Mouse (Mus musculus): ENCODE measurements around the gene 2610507B11Rik. TPM values are rescaled to one million over a fixed set of nuclear protein-coding genes. Genes with fewer than 3 reads are reported as not detected.

The 2610507B11Rik gene
- polyA plus RNA-seq (2016; fragmentation: Nextera tagmentation; extraction: Ambion mirVana): 69.3 and 76.7 TPM in 2 replicates

DNA sequence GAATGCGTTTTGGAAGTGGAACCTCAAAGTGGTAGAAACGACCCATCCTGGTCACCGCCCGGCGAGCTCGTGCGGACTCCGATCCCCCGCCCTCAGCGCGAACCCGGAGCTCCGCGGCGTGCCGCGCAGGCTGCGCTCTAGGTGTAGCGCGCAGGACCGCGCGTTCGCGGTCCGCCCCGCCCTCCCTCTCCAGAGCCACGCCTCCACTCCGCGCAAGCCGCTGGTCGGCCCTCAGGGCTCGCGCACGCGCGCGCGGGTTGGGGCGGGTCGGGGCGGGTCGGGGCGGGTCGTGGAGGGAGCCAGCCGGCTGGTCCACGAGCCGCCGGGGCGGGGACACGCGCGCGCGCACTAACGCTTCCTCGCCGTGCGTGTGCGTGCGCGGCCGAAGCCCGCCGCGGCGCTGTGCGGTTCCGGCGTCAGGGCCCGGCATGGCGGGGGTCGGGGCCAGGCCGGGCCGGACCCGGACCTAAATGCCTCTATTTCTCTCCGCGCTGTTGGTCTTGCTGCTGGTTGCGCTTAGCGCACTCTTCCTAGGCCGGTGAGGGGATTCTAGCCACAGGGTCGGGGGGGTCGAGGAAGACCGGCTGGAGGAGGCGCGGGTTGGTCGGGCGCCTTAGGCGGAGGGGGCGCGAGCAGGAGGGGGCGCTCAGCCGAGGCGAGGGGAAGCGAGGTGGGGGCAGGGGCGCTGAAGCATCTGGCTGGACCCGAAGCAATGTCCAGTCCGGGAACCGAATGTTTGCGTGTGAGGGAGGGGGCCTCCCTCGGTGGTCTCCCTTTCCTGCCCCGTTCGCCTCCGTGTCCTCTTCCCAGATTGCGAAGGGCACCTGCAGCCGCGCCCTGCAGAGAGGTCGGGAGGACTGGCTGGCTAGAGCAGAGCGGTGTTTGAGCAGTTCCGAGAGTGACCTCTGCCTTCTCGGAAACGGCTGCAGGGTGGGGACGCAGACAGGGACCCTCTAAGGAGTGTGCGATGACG is at the start of gene 2610507B11Rik:
Gene 2610507B11Rik, plus strand, starts transcription at position 373 of the 973 bp plus-strand sequence.
- peaks cover 12% of the 10 kb centered on the region; the same call in 1 of the 2 replicates for H3K27me3 ChIP-seq (ENCODE audit: insufficient read depth, poor library complexity, severe bottlenecking)
- peak; percentile 96 for DNase-seq (ENCODE audit: low spot score)
- H3K27ac ChIP-seq: peak within 1 kb of the TSS; percentile 94
- peaks cover 36% of the 10 kb centered on the region for H3K36me3 ChIP-seq
- H3K9me3 ChIP-seq: no peaks in the 10 kb centered on the region
- peak within 1 kb of the TSS; percentile 85 for H3K4me3 ChIP-seq
- peaks cover 12% of the 10 kb centered on the region for H3K4me1 ChIP-seq
- WGBS: under 1% methylated on average over 115 of the region's 115 CpGs

DNA sequence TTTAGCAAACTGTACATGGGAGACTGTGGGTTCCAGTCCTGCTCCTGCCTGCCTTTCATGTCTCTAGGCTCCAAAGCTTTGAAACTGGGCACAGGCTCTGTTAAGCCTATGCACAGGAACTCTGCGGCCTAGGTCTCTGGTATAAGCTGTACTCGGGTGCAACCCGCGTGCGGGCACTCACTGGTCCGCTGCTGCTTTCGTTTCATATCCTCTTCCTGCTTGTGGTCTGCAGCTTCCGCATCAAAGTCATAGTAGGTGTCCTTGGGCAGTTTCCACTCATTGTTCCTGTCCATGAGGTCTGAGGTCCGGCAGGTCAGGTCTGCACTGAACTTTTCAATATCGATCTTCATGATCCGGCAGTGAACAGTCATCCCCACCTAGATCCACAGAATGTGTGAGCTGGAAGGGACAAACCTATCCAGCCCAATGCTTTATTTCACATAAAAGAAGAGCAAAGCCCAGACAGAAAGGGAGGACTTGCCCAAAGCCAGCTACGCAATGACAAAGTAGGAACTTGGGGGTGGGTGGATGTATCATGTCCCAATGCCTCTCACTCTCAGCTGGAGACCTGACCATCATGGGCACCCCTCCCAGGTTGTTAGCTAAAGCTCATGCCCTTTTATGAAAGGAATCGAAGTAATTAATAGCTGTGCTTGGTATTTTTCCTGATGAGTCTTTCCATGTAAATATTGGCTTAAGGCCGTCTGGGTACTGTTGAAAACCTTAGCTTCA is 48.3 kb upstream of the 2610507B11Rik start:
- WGBS: 97% methylated on average over 14 of the region's 14 CpGs

DNA sequence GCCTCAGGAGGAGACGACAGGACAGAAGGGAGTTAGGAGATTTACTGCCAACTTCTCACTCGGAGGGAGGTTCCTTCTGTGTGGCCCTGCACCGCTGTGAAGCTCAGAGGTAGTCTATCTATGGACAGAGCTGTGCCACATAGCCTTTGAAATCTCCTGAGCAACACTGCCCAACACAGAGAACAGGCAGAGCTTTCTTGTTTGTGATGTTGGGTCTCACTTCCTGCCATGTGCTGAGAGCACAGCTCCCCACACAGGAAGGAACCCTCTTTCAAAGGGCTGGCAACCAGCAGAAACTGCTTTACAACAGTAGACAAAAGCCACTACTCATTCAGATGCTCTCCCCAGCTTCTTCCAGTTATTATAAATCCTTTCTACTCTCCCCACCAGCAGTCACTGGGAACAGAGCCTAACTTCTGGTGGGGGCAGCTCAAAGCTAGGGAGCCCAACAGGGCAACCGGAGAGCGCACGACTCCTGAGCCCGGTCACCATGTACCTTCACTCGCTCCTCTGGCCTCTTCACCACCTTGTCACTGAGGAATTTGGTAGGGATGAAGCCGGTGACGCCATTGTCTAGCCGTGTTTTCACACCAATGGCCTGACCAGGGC is 45.7 kb upstream of the 2610507B11Rik start:
- Histone ChIP-seq H3K27me3 (ENCODE audit: insufficient read depth, poor library complexity, severe bottlenecking) (no peaks in the 10 kb centered on the region), H3K4me3 (no peak overlapping the region), H3K27ac (no peak overlapping the region), H3K4me1 (no peaks in the 10 kb centered on the region), H3K9me3 (no peaks in the 10 kb centered on the region), H3K36me3 (peaks cover 99% of the 10 kb centered on the region)
- WGBS: 86% methylated on average over 11 of the region's 11 CpGs
- no peak for DNase-seq (ENCODE audit: low spot score)

More for the DNA sequence above, 48.3 kb upstream of the 2610507B11Rik start:
- Histone ChIP-seq H3K4me1 (no peaks in the 10 kb centered on the region), H3K27me3 (ENCODE audit: insufficient read depth, poor library complexity, severe bottlenecking) (no peaks in the 10 kb centered on the region), H3K36me3 (peaks cover 99% of the 10 kb centered on the region), H3K9me3 (no peaks in the 10 kb centered on the region), H3K27ac (no peak overlapping the region), H3K4me3 (no peak overlapping the region)
- no peak for DNase-seq (ENCODE audit: low spot score)

- no peak for DNase-seq (ENCODE audit: low spot score)
- Histone ChIP-seq H3K36me3 (peaks cover 99% of the 10 kb centered on the region), H3K27me3 (ENCODE audit: insufficient read depth, poor library complexity, severe bottlenecking) (no peaks in the 10 kb centered on the region), H3K9me3 (no peaks in the 10 kb centered on the region), H3K4me3 (no peak overlapping the region), H3K27ac (no peak overlapping the region), H3K4me1 (no peaks in the 10 kb centered on the region)
- 90% methylated on average over 4 of the region's 4 CpGs for WGBS
Measured at GRCm38 (mm10) chr11:78223586-78223985, 38.0 kb upstream of the 2610507B11Rik start.

- Histone ChIP-seq H3K4me3 (no peak overlapping the region), H3K4me1 (no peaks in the 10 kb centered on the region), H3K36me3 (peaks cover 85% of the 10 kb centered on the region), H3K27ac (no peak overlapping the region), H3K27me3 (ENCODE audit: insufficient read depth, poor library complexity, severe bottlenecking) (no peaks in the 10 kb centered on the region), H3K9me3 (no peaks in the 10 kb centered on the region)
- DNase-seq (ENCODE audit: low spot score): no peak
- WGBS: 88% methylated on average over 6 of the region's 6 CpGs
Measured at GRCm38 (mm10) chr11:78231518-78231917, 30.0 kb upstream of the 2610507B11Rik start.

DNA sequence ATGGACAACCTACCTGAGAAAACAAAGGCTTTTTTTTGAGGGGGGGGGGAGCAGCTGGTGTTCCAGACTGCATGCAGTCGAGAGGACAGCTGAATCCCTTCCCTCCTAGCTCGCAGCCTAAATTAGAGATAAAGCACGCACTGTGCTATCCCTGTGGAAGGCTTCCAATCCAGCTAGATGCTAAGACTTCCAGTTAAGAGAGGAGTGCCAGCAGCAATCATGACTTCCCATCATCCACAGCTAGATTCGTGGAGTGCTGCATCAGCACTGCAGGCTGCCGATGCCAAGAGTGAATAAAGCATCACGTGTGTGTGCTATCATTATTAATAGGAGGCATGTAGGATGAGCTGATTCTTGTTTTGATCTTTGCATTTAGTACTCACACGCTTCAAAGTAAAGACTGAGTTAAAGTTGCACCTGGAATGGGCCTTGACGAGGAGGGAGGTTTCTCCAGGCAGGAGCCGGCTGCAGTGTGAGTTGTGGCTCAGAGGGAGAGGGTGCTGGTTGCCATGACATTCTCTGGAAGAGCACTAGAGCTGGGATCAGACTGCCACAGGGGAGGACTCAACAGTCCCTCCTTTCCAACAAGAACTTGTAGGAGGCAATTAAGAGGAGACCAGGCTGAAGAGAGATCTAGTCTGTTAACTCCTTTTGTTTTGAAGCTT is 21.2 kb upstream of the 2610507B11Rik start:
- WGBS: 90% methylated on average over 9 of the region's 9 CpGs
- no peaks in the 10 kb centered on the region for H3K27me3 ChIP-seq (ENCODE audit: insufficient read depth, poor library complexity, severe bottlenecking)
- peaks cover 37% of the 10 kb centered on the region for H3K36me3 ChIP-seq
- DNase-seq (ENCODE audit: low spot score): no peak
- H3K27ac ChIP-seq: no peak overlapping the region
- H3K4me1 ChIP-seq: peaks cover 8% of the 10 kb centered on the region
- H3K4me3 ChIP-seq: no peak overlapping the region
- no peaks in the 10 kb centered on the region for H3K9me3 ChIP-seq

GRCm38 (mm10) chr11:78245261-78245626 is 16.3 kb upstream of the 2610507B11Rik start:
- Histone ChIP-seq H3K4me3 (peak overlapping the region; percentile 98), H3K27ac (peak overlapping the region; percentile 94), H3K4me1 (peaks cover 20% of the 10 kb centered on the region), H3K9me3 (no peaks in the 10 kb centered on the region), H3K27me3 (ENCODE audit: insufficient read depth, poor library complexity, severe bottlenecking) (no peaks in the 10 kb centered on the region), H3K36me3 (peaks cover 16% of the 10 kb centered on the region)
- no peak for DNase-seq (ENCODE audit: low spot score)
- 0% methylated on average over 19 of the region's 19 CpGs for WGBS

DNA sequence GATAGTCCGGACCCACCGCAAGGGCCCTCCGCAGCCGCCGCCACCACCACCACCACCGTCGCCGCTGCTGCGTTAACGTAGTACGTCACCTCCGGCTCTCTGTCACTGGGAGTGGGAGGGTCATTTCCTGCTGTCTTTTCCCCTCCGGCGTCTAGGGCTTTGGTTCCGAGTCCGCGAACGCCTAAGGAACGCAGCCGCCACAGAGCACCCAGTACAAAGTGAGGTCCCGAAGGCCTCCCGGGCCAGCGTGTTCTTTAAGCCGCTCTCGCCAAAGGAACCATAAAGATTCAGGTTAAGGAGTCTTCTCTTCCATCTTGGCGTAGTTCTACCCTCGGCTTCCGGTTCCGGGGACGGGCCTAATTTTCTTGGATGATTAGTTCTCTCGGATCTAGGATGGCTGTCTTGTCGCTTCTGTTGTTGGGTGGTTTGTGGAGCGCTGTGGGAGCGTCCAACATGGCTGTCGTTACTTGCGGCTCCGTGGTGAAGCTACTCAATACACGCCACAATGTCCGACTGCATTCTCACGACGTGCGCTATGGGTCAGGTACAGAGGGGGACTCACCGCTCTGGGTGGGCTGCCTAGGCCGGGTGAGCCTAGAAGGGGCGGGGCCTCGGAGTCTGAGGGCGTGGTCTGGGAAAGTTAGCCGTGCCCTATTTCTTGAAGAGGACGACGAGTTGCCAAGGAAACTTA is 15.8 kb upstream of the 2610507B11Rik start, which contains the start of the genes Sdf2 and Supt6:
Gene Sdf2, plus strand, starts transcription at position 120 of the 691 bp plus-strand sequence.
Gene Supt6, minus strand, starts transcription at position 361 of the 691 bp plus-strand sequence.
- Histone ChIP-seq H3K36me3 (peaks cover 16% of the 10 kb centered on the region), H3K27me3 (ENCODE audit: insufficient read depth, poor library complexity, severe bottlenecking) (no peaks in the 10 kb centered on the region), H3K4me1 (peaks cover 20% of the 10 kb centered on the region), H3K4me3 (peak within 1 kb of the TSS; percentile 98), H3K9me3 (no peaks in the 10 kb centered on the region), H3K27ac (peak within 1 kb of the TSS; percentile 94)
- DNase-seq (ENCODE audit: low spot score): peak; percentile 98
- under 1% methylated on average over 50 of the region's 50 CpGs for WGBS

DNA sequence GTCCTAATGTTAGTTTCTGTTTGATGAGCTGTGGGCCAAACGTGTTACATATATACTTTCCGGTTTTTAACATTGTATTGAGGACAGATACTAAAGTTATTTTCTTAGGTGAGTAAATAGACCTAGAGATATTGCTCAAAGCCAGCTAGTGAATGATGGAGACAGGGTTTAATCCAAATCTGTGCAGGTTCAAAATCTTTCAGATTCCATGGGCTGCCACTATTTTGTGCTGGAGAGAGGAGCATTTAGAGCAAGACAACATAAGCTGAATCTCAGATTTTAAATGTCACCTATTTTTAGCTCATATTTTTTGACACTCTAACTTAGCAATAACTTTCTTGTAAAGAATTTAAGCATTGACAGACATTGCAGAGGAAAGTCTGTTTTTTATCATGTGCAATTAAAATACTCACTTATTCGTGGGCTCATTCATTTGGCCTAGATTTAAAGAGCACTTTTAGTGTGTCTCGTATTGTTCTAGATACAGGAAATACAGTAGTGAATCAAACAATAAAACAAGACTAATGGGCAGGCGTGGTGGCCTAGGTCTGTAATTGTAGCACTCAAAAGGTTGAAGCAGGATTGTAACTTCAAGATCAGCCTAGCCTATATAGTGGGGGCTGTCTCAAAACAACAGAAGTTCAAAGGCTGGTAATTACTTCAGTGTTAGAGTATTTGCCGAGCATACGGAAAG is 15.1 kb upstream of the 2610507B11Rik start:
- Histone ChIP-seq H3K27me3 (ENCODE audit: insufficient read depth, poor library complexity, severe bottlenecking) (no peaks in the 10 kb centered on the region), H3K36me3 (peaks cover 21% of the 10 kb centered on the region), H3K4me3 (peak overlapping the region; percentile 98), H3K4me1 (peaks cover 20% of the 10 kb centered on the region), H3K9me3 (no peaks in the 10 kb centered on the region), H3K27ac (peak overlapping the region; percentile 94)
- DNase-seq (ENCODE audit: low spot score): no peak
- 50% methylated on average over 7 of the region's 7 CpGs for WGBS

DNA sequence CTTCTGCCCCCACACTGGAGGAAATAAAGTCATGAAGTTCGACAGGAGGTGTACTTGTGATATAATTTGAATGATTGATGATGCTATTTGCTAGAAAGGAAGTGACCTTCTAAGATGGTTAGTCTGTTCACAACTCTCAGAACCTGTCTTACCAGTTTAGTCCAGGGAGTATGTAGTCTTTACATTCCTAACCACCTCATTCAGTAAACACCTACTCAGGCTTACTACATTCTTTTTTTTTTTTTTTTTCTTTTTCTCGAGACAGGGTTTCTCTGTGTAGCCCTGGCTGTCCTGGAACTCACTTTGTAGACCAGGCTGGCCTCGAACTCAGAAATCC is 14.6 kb upstream of the 2610507B11Rik start:
- 60% methylated on average over 3 of the region's 3 CpGs for WGBS
- peak overlapping the region; percentile 98 for H3K4me3 ChIP-seq

DNA sequence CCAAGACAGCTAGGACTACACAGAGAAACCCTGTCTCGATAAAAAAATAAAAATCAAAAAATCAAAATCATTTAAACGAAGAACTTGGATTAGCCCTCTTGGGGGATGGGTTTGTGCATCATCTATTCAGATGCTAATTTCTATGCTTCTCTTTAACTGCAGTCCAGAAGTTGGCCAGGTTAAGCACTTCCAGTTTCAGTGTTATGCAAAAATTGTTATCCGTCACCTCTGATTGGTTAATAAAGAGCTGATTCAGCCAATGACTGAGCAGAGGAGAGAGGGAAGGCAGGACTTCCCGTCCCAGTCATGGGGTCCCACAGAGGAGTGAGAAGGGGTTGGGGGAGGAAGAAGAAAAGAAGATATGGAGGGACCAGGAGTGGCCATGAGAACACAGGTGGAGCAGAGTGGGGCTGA is 13.8 kb upstream of the 2610507B11Rik start:
- WGBS: 68% methylated on average over 4 of the region's 4 CpGs
- Histone ChIP-seq H3K4me1 (peaks cover 20% of the 10 kb centered on the region), H3K27ac (no peak overlapping the region), H3K4me3 (no peak overlapping the region), H3K9me3 (no peaks in the 10 kb centered on the region), H3K27me3 (ENCODE audit: insufficient read depth, poor library complexity, severe bottlenecking) (no peaks in the 10 kb centered on the region), H3K36me3 (peaks cover 27% of the 10 kb centered on the region)
- DNase-seq (ENCODE audit: low spot score): no peak

More for the DNA sequence above, 14.6 kb upstream of the 2610507B11Rik start:
- peaks cover 20% of the 10 kb centered on the region for H3K4me1 ChIP-seq
- no peaks in the 10 kb centered on the region for H3K9me3 ChIP-seq
- H3K27me3 ChIP-seq (ENCODE audit: insufficient read depth, poor library complexity, severe bottlenecking): no peaks in the 10 kb centered on the region
- DNase-seq (ENCODE audit: low spot score): no peak
- H3K36me3 ChIP-seq: peaks cover 24% of the 10 kb centered on the region
- H3K27ac ChIP-seq: no peak overlapping the region

Data from heart, embryonic 10.5 days (tissue).